Mouse (Mus musculus): ENCODE measurements around the gene Spg11.

GRCm38 (mm10) chr2:122153681-122154365, 35.6 kb upstream of the Spg11 start:
- TF ChIP-seq CTCF (IDR thresholded peaks at IDR 0.05; ENCODE audit: insufficient read depth, low read depth, low read length) (no peak), POLR2A (IDR thresholded peaks at IDR 0.05; ENCODE audit: insufficient read depth, low read depth, low read length) (no peak)

All from olfactory bulb, adult 2 months (tissue).